Mouse (Mus musculus) embryonic facial prominence, embryonic 12.5 days (tissue): ENCODE measurements around the gene Cars. TPM values are rescaled to one million over a fixed set of nuclear protein-coding genes. Genes with fewer than 3 reads are reported as not detected.

Experiments
- microRNA-seq: library from miRNA; unstranded; fragments of <30 nt; microRNA quantifications from one replicate; pipeline ENCODE4, GENCODE M21; 2017
- polyA plus RNA-seq: library from polyadenylated mRNA; unstranded; fragments of >200 nt; fragmentation: Nextera tagmentation; extraction: Ambion mirVana; gene quantifications from 2 replicates; pipeline ENCODE4 v1.2.1, GENCODE M21; 2016

Cars gene
- polyA plus RNA-seq, 1 experiment from 2014 or later = 57.3 TPM

Small RNAs within 50 kb of the gene (microRNA-seq; reads per million reads assigned to microRNA genes)
- gene Mir7064 = 1.1 reads per million

Other genes starting within 250 kb of the Cars start
- gene Cdkn1c, start 139.0 kb downstream of the Cars start, polyA plus RNA-seq = 1,667 and 1,675 TPM in 2 replicates
- gene Slc22a18, start 126.4 kb downstream of the Cars start, polyA plus RNA-seq = 0.60 and 1.6 TPM in 2 replicates
- gene Phlda2, start 96.9 kb downstream of the Cars start, polyA plus RNA-seq = 7.3 and 9.1 TPM in 2 replicates
- 310 and 322 TPM in 2 replicates for gene Nap1l4, start 51.0 kb downstream of the Cars start, polyA plus RNA-seq
- 0.35 and 0.45 TPM in 2 replicates for gene Tnfrsf26, start 28.6 kb upstream of the Cars start, polyA plus RNA-seq
- gene Tnfrsf22, start 49.6 kb upstream of the Cars start, polyA plus RNA-seq = 11.5 and 13.6 TPM in 2 replicates
- 0.47 and 1.1 TPM in 2 replicates for gene Tnfrsf23, start 85.8 kb upstream of the Cars start, polyA plus RNA-seq
- gene Osbpl5, start 156.9 kb upstream of the Cars start, polyA plus RNA-seq = 31.6 and 35.6 TPM in 2 replicates
- gene Mrgprg, start 166.9 kb upstream of the Cars start, polyA plus RNA-seq = not detected in 2 replicates
- gene Mrgpre, start 184.4 kb upstream of the Cars start, polyA plus RNA-seq = 1.1 and 1.5 TPM in 2 replicates
- gene Nadsyn1, start 222.8 kb upstream of the Cars start, polyA plus RNA-seq = 7.7 and 9.2 TPM in 2 replicates
- 43.6 and 45.0 TPM in 2 replicates for gene Dhcr7, start 223.1 kb upstream of the Cars start, polyA plus RNA-seq